In genomic region chr8:91622757-91623156, GRCm38 (mm10) we compare ENCODE assay signal across 27 mouse cellular contexts.
DNase-seq lines count a peak whose midpoint lies in the region; ATAC-seq lines count a peak whose summit lies in the region.
"Had no signal": no experiment of that assay in that cellular context is flagged by ENCODE, and none has a peak within 500 bp of the region (broad histone marks: within the 10 kb centered on the region; RNA-seq: fewer than 3 reads in every experiment).

No protein-coding gene starts in this region.

- no peak overlapping the region for H3K27ac ChIP-seq in forebrain, embryonic 16.5 days (ENCODE audit: low read length)
- H3K27ac ChIP-seq in forebrain, embryonic 15.5 days (replicated peaks) = no peak overlapping the region
- peak overlapping the region; percentile 31; the same call in 1 of the 2 replicates for H3K27ac ChIP-seq in midbrain, embryonic 13.5 days
- H3K27ac ChIP-seq in midbrain, embryonic 11.5 days (ENCODE audit: low read depth, low read length) = no peak overlapping the region
- H3K27ac ChIP-seq: heart, adult 2 months; heart, embryonic 13.5 days; layer of hippocampus, adult 2 months; limb, embryonic 13.5 days; neural tube, embryonic 15.5 days had no signal

- H3K4me2 ChIP-seq in forebrain, embryonic 16.5 days (ENCODE audit: low read length) = no peak overlapping the region
- H3K4me2 ChIP-seq in forebrain, embryonic 15.5 days (replicated peaks) = no peak overlapping the region
- H3K4me2 ChIP-seq in midbrain, embryonic 13.5 days (replicated peaks) = no peak overlapping the region
- H3K4me2 ChIP-seq in midbrain, embryonic 11.5 days = no peak overlapping the region
- H3K4me2 ChIP-seq: heart, embryonic 13.5 days; limb, embryonic 13.5 days; liver, embryonic 11.5 days; neural tube, embryonic 15.5 days had no signal

- H3K9ac ChIP-seq in forebrain, embryonic 16.5 days (replicated peaks; ENCODE audit: low read depth, low read length) = no peak overlapping the region
- no peak overlapping the region for H3K9ac ChIP-seq in forebrain, embryonic 15.5 days (replicated peaks)
- no peak overlapping the region for H3K9ac ChIP-seq in midbrain, embryonic 13.5 days (replicated peaks)
- no peak overlapping the region for H3K9ac ChIP-seq in midbrain, embryonic 11.5 days (ENCODE audit: low read length)
- H3K9ac ChIP-seq: heart, embryonic 13.5 days; limb, embryonic 13.5 days; neural tube, embryonic 15.5 days had no signal

- H3K36me3 ChIP-seq in forebrain, embryonic 16.5 days (ENCODE audit: control insufficient read depth, insufficient read depth) = no peaks in the 10 kb centered on the region
- no peaks in the 10 kb centered on the region for H3K36me3 ChIP-seq in forebrain, embryonic 15.5 days
- no peaks in the 10 kb centered on the region for H3K36me3 ChIP-seq in midbrain, embryonic 13.5 days
- no peaks in the 10 kb centered on the region for H3K36me3 ChIP-seq in midbrain, embryonic 11.5 days (ENCODE audit: control insufficient read depth, insufficient read depth, low read length)
- H3K36me3 ChIP-seq: heart, embryonic 13.5 days; limb, embryonic 13.5 days; neural tube, embryonic 15.5 days had no signal

- ATAC-seq in forebrain, embryonic 16.5 days = peak; percentile 43; the same call in 1 of the 2 replicates
- no peak; the same call in 1 of the 2 replicates for ATAC-seq in forebrain, embryonic 15.5 days (replicated peaks)
- no peak for ATAC-seq in midbrain, embryonic 13.5 days
- no peak for ATAC-seq in midbrain, embryonic 11.5 days (ENCODE audit: low FRiP score)
- ATAC-seq: Patski had no signal

- WGBS in forebrain, embryonic 16.5 days = 22% methylated on average over 12 of the region's 12 CpGs
- 26% methylated on average over 12 of the region's 12 CpGs for WGBS in forebrain, embryonic 15.5 days
- WGBS in midbrain, embryonic 13.5 days = 39% methylated on average over 12 of the region's 12 CpGs
- 73% methylated on average over 12 of the region's 12 CpGs for WGBS in midbrain, embryonic 11.5 days

- no peak overlapping the region for H3K4me3 ChIP-seq in forebrain, embryonic 16.5 days (replicated peaks; ENCODE audit: low read length)
- no peak overlapping the region for H3K4me3 ChIP-seq in forebrain, embryonic 15.5 days
- no peak overlapping the region for H3K4me3 ChIP-seq in midbrain, embryonic 13.5 days (replicated peaks)
- H3K4me3 ChIP-seq in midbrain, embryonic 11.5 days (ENCODE audit: low read depth, low read length) = no peak overlapping the region
- H3K4me3 ChIP-seq: heart, adult 2 months; heart, embryonic 13.5 days; layer of hippocampus, adult 2 months; limb, embryonic 13.5 days; megakaryocyte, embryonic 14.5 days; neural tube, embryonic 15.5 days had no signal

- peaks cover 4% of the 10 kb centered on the region; the same call in 1 of the 2 replicates for H3K27me3 ChIP-seq in forebrain, embryonic 16.5 days (replicated peaks; ENCODE audit: control insufficient read depth, insufficient read depth, low read length)
- peaks cover 29% of the 10 kb centered on the region for H3K27me3 ChIP-seq in forebrain, embryonic 15.5 days
- H3K27me3 ChIP-seq in midbrain, embryonic 13.5 days = peaks cover 25% of the 10 kb centered on the region
- peaks cover 2% of the 10 kb centered on the region; the same call in 1 of the 2 replicates for H3K27me3 ChIP-seq in midbrain, embryonic 11.5 days (ENCODE audit: control insufficient read depth, insufficient read depth, low read length)
- H3K27me3 ChIP-seq: CH12.LX; megakaryocyte, embryonic 14.5 days; Patski had no signal

- no peaks in the 10 kb centered on the region for H3K9me3 ChIP-seq in forebrain, embryonic 16.5 days (ENCODE audit: control insufficient read depth, low read length)
- no peaks in the 10 kb centered on the region for H3K9me3 ChIP-seq in forebrain, embryonic 15.5 days
- H3K9me3 ChIP-seq in midbrain, embryonic 13.5 days = no peaks in the 10 kb centered on the region
- H3K9me3 ChIP-seq in midbrain, embryonic 11.5 days (ENCODE audit: control insufficient read depth, low read length) = no peaks in the 10 kb centered on the region
- H3K9me3 ChIP-seq: heart, embryonic 13.5 days; limb, embryonic 13.5 days; neural tube, embryonic 15.5 days had no signal

- H3K4me1 ChIP-seq in forebrain, embryonic 16.5 days (replicated peaks; ENCODE audit: control insufficient read depth, insufficient read depth, low read length) = peaks cover 25% of the 10 kb centered on the region
- H3K4me1 ChIP-seq in forebrain, embryonic 15.5 days = peaks cover 29% of the 10 kb centered on the region
- peaks cover 63% of the 10 kb centered on the region for H3K4me1 ChIP-seq in midbrain, embryonic 13.5 days (replicated peaks)
- peaks cover 22% of the 10 kb centered on the region for H3K4me1 ChIP-seq in midbrain, embryonic 11.5 days (ENCODE audit: control insufficient read depth, insufficient read depth, low read length)

- peak; percentile 56 for DNase-seq in embryo, embryonic 10 days (ENCODE audit: low spot score)
- no peak for DNase-seq in embryo, embryonic 9.5 days (ENCODE audit: extremely low spot score)
- DNase-seq in midbrain, embryonic 11.5 days (ENCODE audit: low spot score, missing footprints) = no peak
- peak; percentile 67 for DNase-seq in mesoderm, embryonic 11.5 days (ENCODE audit: low read depth, low spot score)
- DNase-seq in layer of hippocampus, adult 9-11 months = no peak
- DNase-seq: adrenal gland, postnatal 10 days; cerebellum, adult 11 months; cerebellum, adult 9-11 months; heart, adult 2 months; heart, postnatal 14 days; kidney, adult 2 months; kidney, postnatal 36 days; lung, postnatal 36 days; right cerebral cortex, adult 18-20 months; spleen, adult 18-20 months; thymus, postnatal 25 days had no signal

Comparison
In these comparisons a context has a peak if more than half of its experiments do, and no peak if none do; other contexts are left out.
1. DNase-seq: peak in embryo, embryonic 10 days (single experiment) and mesoderm, embryonic 11.5 days (single experiment); none in embryo, embryonic 9.5 days (single experiment), midbrain, embryonic 11.5 days (single experiment) and layer of hippocampus, adult 9-11 months (single experiment).